Mouse (Mus musculus) embryonic facial prominence, embryonic 12.5 days (tissue): Measurements from ENCODE around the gene Spag5. TPM values are rescaled to one million over a fixed set of nuclear protein-coding genes. Genes with fewer than 3 reads are reported as not detected.

Source experiments
- ATAC-seq: fragments of 200-750 bp; cut with Nextera tagmentation; 2 replicates; pipeline ENCODE4 v1.8.0; 2017; ENCODE audit not compliant: insufficient number of reproducible peaks, insufficient read depth, low FRiP score, low TSS enrichment
- H3K27ac ChIP-seq: fragments of 300-500 bp; sonication (generic); 2 replicates; pipeline ENCODE4 v1.5.1; 2016; ENCODE audit warnings: mild to moderate bottlenecking
- H3K27me3 ChIP-seq: fragments of 300-500 bp; sonication (generic); 2 replicates; pipeline ENCODE4 v1.6.1; 2016; ENCODE audit warnings: mild to moderate bottlenecking, moderate library complexity
- H3K36me3 ChIP-seq: fragments of 300-500 bp; sonication (generic); 2 replicates; pipeline ENCODE4 v1.6.1; 2016; ENCODE audit warnings: mild to moderate bottlenecking
- H3K4me1 ChIP-seq: fragments of 300-500 bp; sonication (generic); 2 replicates; pipeline ENCODE4 v1.6.1; 2016
- H3K4me2 ChIP-seq: fragments of 300-500 bp; sonication (generic); replicated peaks from 2 replicates; pipeline ENCODE4 v1.6.1; 2016; ENCODE audit warnings: mild to moderate bottlenecking, moderate library complexity
- H3K4me3 ChIP-seq: fragments of 300-500 bp; sonication (generic); 2 replicates; pipeline ENCODE4 v1.5.1; 2016; ENCODE audit warnings: mild to moderate bottlenecking
- H3K9ac ChIP-seq: fragments of 300-500 bp; sonication (generic); 2 replicates; pipeline ENCODE4 v1.6.1; 2016; ENCODE audit warnings: mild to moderate bottlenecking, moderate library complexity
- H3K9me3 ChIP-seq: fragments of 300-500 bp; sonication (generic); 2 replicates; pipeline ENCODE4 v1.6.1; 2016; ENCODE audit warnings: mild to moderate bottlenecking, moderate library complexity
- WGBS: fragments of 180-500 bp; shearing (Covaris S2); methylation state at CpG from one replicate; pipeline ENCODE4 v1.1.7; 2016; 5-methylcytosine and 5-hydroxymethylcytosine counted together
- polyA plus RNA-seq: library from polyadenylated mRNA; unstranded; fragments of >200 nt; fragmentation: Nextera tagmentation; extraction: Ambion mirVana; gene quantifications from 2 replicates; pipeline ENCODE4 v1.2.1, GENCODE M21; 2016

The Spag5 gene
- polyA plus RNA-seq, 1 experiment from 2014 or later, result 50.8 TPM

- H3K9me3 ChIP-seq, result no peaks in the 10 kb centered on the region
- peaks cover 20% of the 10 kb centered on the region for H3K36me3 ChIP-seq
- ATAC-seq, result no peak
Measured at GRCm38 (mm10) chr11:78324965-78325364, 23.6 kb downstream of the Spag5 start.

GRCm38 (mm10) chr11:78327215-78327614 is 25.9 kb downstream of the Spag5 start:
- Histone ChIP-seq H3K4me3 (no peak overlapping the region), H3K9me3 (no peaks in the 10 kb centered on the region), H3K27me3 (no peaks in the 10 kb centered on the region), H3K4me2 (no peak overlapping the region), H3K27ac (no peak overlapping the region), H3K9ac (no peak overlapping the region), H3K4me1 (peaks cover 25% of the 10 kb centered on the region), H3K36me3 (0 out of 2 replicates have a peak, but pooled peaks cover 4% of the 10 kb centered on the region)
- no peak for ATAC-seq
- 90% methylated on average over 4 of the region's 4 CpGs for WGBS

More at GRCm38 (mm10) chr11:78324965-78325364, 23.6 kb downstream of the Spag5 start:
- WGBS, result 93% methylated on average over 12 of the region's 12 CpGs
- Histone ChIP-seq H3K27ac (no peak overlapping the region), H3K9ac (no peak overlapping the region), H3K4me1 (peaks cover 29% of the 10 kb centered on the region), H3K27me3 (no peaks in the 10 kb centered on the region), H3K4me3 (no peak overlapping the region), H3K4me2 (no peak overlapping the region)

- peak; percentile 90 for ATAC-seq
- H3K27me3 ChIP-seq, result no peaks in the 10 kb centered on the region
- H3K27ac ChIP-seq, result peak within 1 kb of the TSS; percentile 36
- peak within 1 kb of the TSS; percentile 90 for H3K4me2 ChIP-seq
- WGBS, result 13% methylated on average over 37 of the region's 37 CpGs
- H3K36me3 ChIP-seq, result peaks cover 11% of the 10 kb centered on the region; the same call in 1 of the 2 replicates
- no peaks in the 10 kb centered on the region for H3K9me3 ChIP-seq
- peak within 1 kb of the TSS; percentile 81 for H3K9ac ChIP-seq
- H3K4me3 ChIP-seq, result peak within 1 kb of the TSS; percentile 89
- peaks cover 19% of the 10 kb centered on the region for H3K4me1 ChIP-seq
Measured at GRCm38 (mm10) chr11:78327634-78328511, 26.5 kb downstream of the Spag5 start, which contains the start of gene Pigs. Gene Pigs, plus strand, starts transcription at chr11:78328415.

GRCm38 (mm10) chr11:78328512-78329056 is 27.3 kb downstream of the Spag5 start:
- 1% methylated on average over 41 of the region's 41 CpGs for WGBS
- 0 out of 2 replicates have a peak overlapping the region, but pooled peaks have one; percentile 36 for H3K27ac ChIP-seq

GRCm38 (mm10) chr11:78332676-78333075 is 31.3 kb downstream of the Spag5 start:
- Histone ChIP-seq H3K4me1 (peaks cover 10% of the 10 kb centered on the region), H3K4me2 (no peak overlapping the region), H3K9ac (no peak overlapping the region), H3K9me3 (no peaks in the 10 kb centered on the region), H3K27me3 (no peaks in the 10 kb centered on the region), H3K27ac (no peak overlapping the region), H3K36me3 (peaks cover 38% of the 10 kb centered on the region), H3K4me3 (no peak overlapping the region)
- no peak for ATAC-seq
- WGBS, result 94% methylated on average over 12 of the region's 12 CpGs

More at GRCm38 (mm10) chr11:78328512-78329056, 27.3 kb downstream of the Spag5 start:
- peak overlapping the region; percentile 90 for H3K4me2 ChIP-seq
- H3K4me1 ChIP-seq, result peaks cover 12% of the 10 kb centered on the region
- H3K4me3 ChIP-seq, result peak overlapping the region; percentile 89
- peak overlapping the region; percentile 81 for H3K9ac ChIP-seq
- peaks cover 18% of the 10 kb centered on the region for H3K36me3 ChIP-seq
- no peaks in the 10 kb centered on the region for H3K27me3 ChIP-seq
- no peaks in the 10 kb centered on the region for H3K9me3 ChIP-seq
- peak; percentile 52 for ATAC-seq

GRCm38 (mm10) chr11:78333992-78334391 is 32.7 kb downstream of the Spag5 start:
- H3K27me3 ChIP-seq, result no peaks in the 10 kb centered on the region
- peaks cover 7% of the 10 kb centered on the region for H3K4me1 ChIP-seq
- no peak overlapping the region for H3K27ac ChIP-seq
- H3K9me3 ChIP-seq, result no peaks in the 10 kb centered on the region
- H3K4me2 ChIP-seq, result no peak overlapping the region
- no peak overlapping the region for H3K9ac ChIP-seq
- H3K36me3 ChIP-seq, result peaks cover 46% of the 10 kb centered on the region
- ATAC-seq, result no peak
- WGBS, result 87% methylated on average over 5 of the region's 5 CpGs
- H3K4me3 ChIP-seq, result no peak overlapping the region

GRCm38 (mm10) chr11:78337040-78337439 is 35.7 kb downstream of the Spag5 start:
- no peaks in the 10 kb centered on the region for H3K9me3 ChIP-seq
- no peak for ATAC-seq
- no peak overlapping the region for H3K27ac ChIP-seq
- no peak overlapping the region for H3K9ac ChIP-seq
- H3K36me3 ChIP-seq, result peaks cover 64% of the 10 kb centered on the region
- no peaks in the 10 kb centered on the region for H3K4me1 ChIP-seq
- no peak overlapping the region for H3K4me3 ChIP-seq
- WGBS, result 94% methylated on average over 8 of the region's 8 CpGs
- no peak overlapping the region for H3K4me2 ChIP-seq
- no peaks in the 10 kb centered on the region for H3K27me3 ChIP-seq

GRCm38 (mm10) chr11:78341702-78342101 is 40.4 kb downstream of the Spag5 start:
- Histone ChIP-seq H3K27me3 (no peaks in the 10 kb centered on the region), H3K4me1 (peaks cover 26% of the 10 kb centered on the region), H3K36me3 (peaks cover 31% of the 10 kb centered on the region), H3K4me3 (no peak overlapping the region), H3K9ac (no peak overlapping the region), H3K27ac (no peak overlapping the region), H3K9me3 (no peaks in the 10 kb centered on the region), H3K4me2 (no peak overlapping the region)
- ATAC-seq, result no peak
- 83% methylated on average over 12 of the region's 12 CpGs for WGBS

- H3K27me3 ChIP-seq, result no peaks in the 10 kb centered on the region
- H3K4me1 ChIP-seq, result peaks cover 27% of the 10 kb centered on the region
- H3K9me3 ChIP-seq, result no peaks in the 10 kb centered on the region
- H3K4me2 ChIP-seq, result peak within 1 kb of the TSS; percentile 65
- peak within 1 kb of the TSS; percentile 95 for H3K27ac ChIP-seq
- peak within 1 kb of the TSS; percentile 80 for H3K4me3 ChIP-seq
- peaks cover 37% of the 10 kb centered on the region for H3K36me3 ChIP-seq
- peak; percentile 77 for ATAC-seq
- whole genome bisulfite sequencing, result 1% methylated on average over 60 of the region's 66 CpGs
- H3K9ac ChIP-seq, result peak within 1 kb of the TSS; percentile 85
Measured at GRCm38 (mm10) chr11:78343381-78344327, 42.3 kb downstream of the Spag5 start, which contains the start of gene Unc119. Gene Unc119, plus strand, starts transcription at chr11:78343482.

GRCm38 (mm10) chr11:78344328-78344889 is 43.1 kb downstream of the Spag5 start:
- Histone ChIP-seq H3K27me3 (no peaks in the 10 kb centered on the region), H3K9me3 (no peaks in the 10 kb centered on the region), H3K27ac (peak overlapping the region; percentile 95), H3K4me1 (peaks cover 28% of the 10 kb centered on the region), H3K4me2 (peak overlapping the region; percentile 65), H3K36me3 (peaks cover 36% of the 10 kb centered on the region), H3K4me3 (peak overlapping the region; percentile 80), H3K9ac (peak overlapping the region; percentile 85)
- WGBS, result 73% methylated on average over 6 of the region's 6 CpGs
- no peak for ATAC-seq
